Comparison of ENCODE assay signal across 24 mouse cellular contexts in the genomic region with DNA sequence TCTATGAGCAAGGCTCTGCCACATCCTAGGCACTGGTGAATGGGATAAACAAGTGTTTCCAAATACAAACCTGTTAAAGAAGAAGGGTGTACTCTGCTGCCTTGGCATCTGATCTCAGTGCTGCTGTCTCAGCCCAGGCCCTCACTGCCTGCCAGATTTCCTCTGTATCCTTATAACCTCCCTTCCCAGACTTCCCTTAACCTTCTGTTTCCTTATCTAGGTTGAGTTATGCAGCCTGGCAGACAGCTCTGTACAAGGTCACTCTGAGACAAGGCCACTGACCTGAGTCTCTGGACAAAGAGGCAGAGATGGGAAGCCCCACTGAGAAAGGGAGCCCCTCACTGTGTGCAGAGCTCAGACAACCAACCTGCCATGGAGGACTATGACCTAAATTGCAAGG. TPM values are rescaled to one million over a fixed set of nuclear protein-coding genes. Genes with fewer than 3 reads are reported as not detected.
"Had no signal": no experiment of that assay in that cellular context is flagged by ENCODE, and none has a peak within 500 bp of the region (broad histone marks: within the 10 kb centered on the region; RNA-seq: fewer than 3 reads in every experiment).

No protein-coding gene starts in this region.

- H3K4me3 ChIP-seq: layer of hippocampus, adult 2 months; limb, embryonic 10.5 days; limb, embryonic 13.5 days; liver, embryonic 12.5 days; liver, embryonic 15.5 days; lung, embryonic 15.5 days; megakaryocyte, embryonic 14.5 days; midbrain, embryonic 10.5 days; midbrain, embryonic 13.5 days; myocyte; neural tube, embryonic 13.5 days; stomach, embryonic 15.5 days had no signal

- H3K4me1 ChIP-seq: limb, embryonic 10.5 days; limb, embryonic 13.5 days; liver, embryonic 12.5 days; liver, embryonic 15.5 days; lung, embryonic 15.5 days; midbrain, embryonic 10.5 days; midbrain, embryonic 13.5 days; neural tube, embryonic 13.5 days; stomach, embryonic 15.5 days had no signal

- H3K9ac ChIP-seq: limb, embryonic 13.5 days; liver, embryonic 12.5 days; liver, embryonic 15.5 days; lung, embryonic 15.5 days; midbrain, embryonic 13.5 days; neural tube, embryonic 13.5 days; stomach, embryonic 15.5 days had no signal

- H3K4me2 ChIP-seq: limb, embryonic 13.5 days; liver, embryonic 12.5 days; liver, embryonic 15.5 days; lung, embryonic 15.5 days; midbrain, embryonic 13.5 days; neural tube, embryonic 13.5 days; stomach, embryonic 15.5 days had no signal

- ATAC-seq: liver, embryonic 12.5 days; midbrain, embryonic 13.5 days; midbrain, embryonic 16.5 days had no signal

- H3K27ac ChIP-seq: layer of hippocampus, adult 2 months; limb, embryonic 10.5 days; limb, embryonic 13.5 days; liver, embryonic 12.5 days; liver, embryonic 15.5 days; lung, embryonic 15.5 days; midbrain, embryonic 10.5 days; midbrain, embryonic 13.5 days; neural tube, embryonic 13.5 days; stomach, embryonic 15.5 days had no signal

- DNase-seq: kidney, postnatal 25 days; layer of hippocampus, adult 9-11 months; liver; lung, adult 18-20 months; lung, postnatal 10 days; lung, postnatal 36 days; retina, postnatal 1 day; right cerebral cortex, postnatal 25 days; spleen, adult 18-20 months; thymus, postnatal 25 days had no signal

- H3K9me3 ChIP-seq: limb, embryonic 10.5 days; limb, embryonic 13.5 days; liver, embryonic 12.5 days; liver, embryonic 15.5 days; lung, embryonic 15.5 days; megakaryocyte, embryonic 14.5 days; midbrain, embryonic 10.5 days; midbrain, embryonic 13.5 days; neural tube, embryonic 13.5 days; stomach, embryonic 15.5 days had no signal

- H3K27me3 ChIP-seq: limb, embryonic 13.5 days; liver, embryonic 12.5 days; liver, embryonic 15.5 days; lung, embryonic 15.5 days; megakaryocyte, embryonic 14.5 days; midbrain, embryonic 13.5 days; neural tube, embryonic 13.5 days; stomach, embryonic 15.5 days had no signal

RNA-seq across cellular contexts. Expression of a gene that starts 53.8 kb away (rescaled TPM):
- total RNA-seq: monocyte, adult 5-6 weeks had no signal
